Mouse (Mus musculus) limb, embryonic 15.5 days (tissue): ENCODE measurements at regions not wholly inside any gene's neighbourhood (a gene's known extent, or its start where the extent isn't known, plus 50 kb on each side); places are given as distances from the start of the nearest gene placed in this dataset.

ENCODE experiments used
- ATAC-seq: fragments of 200-750 bp; cut with Nextera tagmentation; 2 replicates; pipeline ENCODE4 v1.8.0; 2017; ENCODE audit warnings: low read depth, moderate TSS enrichment; ENCODE audit not compliant: insufficient number of reproducible peaks, low FRiP score, low TSS enrichment
- H3K27ac ChIP-seq: fragments of 300-500 bp; sonication (generic); 2 replicates; pipeline ENCODE4 v1.5.1; 2015; ENCODE audit warnings: moderate library complexity, mild to moderate bottlenecking, inconsistent platforms
- H3K27me3 ChIP-seq: fragments of 300-500 bp; sonication (generic); 2 replicates; pipeline ENCODE4 v1.6.1; 2015; ENCODE audit warnings: inconsistent platforms
- H3K36me3 ChIP-seq: fragments of 300-500 bp; sonication (generic); 2 replicates; pipeline ENCODE4 v1.6.1; 2015; ENCODE audit warnings: inconsistent platforms
- H3K4me1 ChIP-seq: fragments of 300-500 bp; sonication (generic); 2 replicates; pipeline ENCODE4 v1.6.1; 2015; ENCODE audit warnings: inconsistent platforms
- H3K4me2 ChIP-seq: fragments of 300-500 bp; sonication (generic); 2 replicates; pipeline ENCODE4 v1.6.1; 2015; ENCODE audit warnings: mild to moderate bottlenecking, inconsistent platforms
- H3K4me3 ChIP-seq: fragments of 300-500 bp; sonication (generic); 2 replicates; pipeline ENCODE4 v1.5.1; 2015; ENCODE audit warnings: mild to moderate bottlenecking, inconsistent platforms
- H3K9ac ChIP-seq: fragments of 300-500 bp; sonication (generic); 2 replicates; pipeline ENCODE4 v1.6.1; 2015; ENCODE audit warnings: inconsistent platforms
- H3K9me3 ChIP-seq: fragments of 300-500 bp; sonication (generic); 2 replicates; pipeline ENCODE4 v1.6.1; 2016; ENCODE audit warnings: inconsistent platforms
- WGBS: fragments of 180-500 bp; shearing (Covaris S2); methylation state at CpG from one replicate; pipeline ENCODE4 v1.1.7; 2015; 5-methylcytosine and 5-hydroxymethylcytosine counted together

DNA sequence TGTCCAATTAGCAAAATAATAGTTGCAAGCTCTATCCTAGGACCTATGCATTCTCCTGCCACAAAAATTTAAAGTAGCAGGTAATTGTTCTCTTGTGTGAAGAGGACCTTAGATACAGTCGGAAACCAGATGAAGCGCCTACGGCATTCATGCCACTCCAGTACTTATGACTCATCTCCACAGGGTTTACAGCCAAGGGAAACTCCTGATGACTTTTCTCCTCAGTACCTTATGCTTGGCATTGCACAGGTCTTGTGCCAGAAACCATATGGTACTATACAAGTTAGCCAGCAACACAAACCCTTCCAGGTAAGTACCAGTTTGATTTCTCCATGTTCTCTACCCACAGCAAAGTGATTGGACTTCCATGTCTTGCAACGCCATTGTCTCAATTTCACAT, 606.3 kb upstream of the Dmac1 start:
- Histone ChIP-seq H3K9ac (no peak overlapping the region), H3K9me3 (no peaks in the 10 kb centered on the region), H3K4me3 (no peak overlapping the region), H3K27me3 (no peaks in the 10 kb centered on the region), H3K36me3 (no peaks in the 10 kb centered on the region), H3K4me2 (no peak overlapping the region), H3K27ac (no peak overlapping the region), H3K4me1 (no peaks in the 10 kb centered on the region)
- ATAC-seq, result no peak
- 93% methylated on average over 4 of the region's 4 CpGs for WGBS

DNA sequence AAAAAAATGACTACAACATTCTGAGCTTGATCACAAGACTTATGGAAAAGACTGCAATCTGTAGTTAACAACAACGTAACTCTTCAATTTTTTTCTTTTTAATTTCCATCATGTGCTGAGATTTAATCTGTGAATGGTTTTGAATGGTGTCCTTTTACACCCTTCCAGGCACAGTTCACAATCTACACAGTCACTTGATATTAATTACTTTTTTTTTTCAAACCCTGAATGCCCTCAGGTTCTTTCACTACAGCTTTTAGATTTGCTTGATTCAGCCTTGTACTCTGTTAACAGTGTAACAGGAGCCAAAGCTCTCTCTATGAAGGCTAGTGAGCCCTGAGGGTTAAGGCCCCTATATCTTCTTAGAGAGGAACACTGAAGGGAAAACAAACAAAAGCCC, 591.7 kb upstream of the Dmac1 start:
- H3K4me2 ChIP-seq, result no peak overlapping the region
- H3K4me3 ChIP-seq, result no peak overlapping the region
- no peak overlapping the region for H3K27ac ChIP-seq
- no peak for ATAC-seq
- H3K36me3 ChIP-seq, result no peaks in the 10 kb centered on the region
- H3K9ac ChIP-seq, result no peak overlapping the region
- no peaks in the 10 kb centered on the region for H3K4me1 ChIP-seq
- no peaks in the 10 kb centered on the region for H3K9me3 ChIP-seq
- WGBS, result 52% methylated on average over 1 of the region's 1 CpGs
- H3K27me3 ChIP-seq, result no peaks in the 10 kb centered on the region

GRCm38 (mm10) chr4:75861076-75861475, 583.0 kb upstream of the Dmac1 start:
- Histone ChIP-seq H3K9me3 (no peaks in the 10 kb centered on the region), H3K4me1 (no peaks in the 10 kb centered on the region), H3K36me3 (no peaks in the 10 kb centered on the region), H3K27ac (no peak overlapping the region), H3K4me2 (no peak overlapping the region), H3K27me3 (no peaks in the 10 kb centered on the region), H3K4me3 (no peak overlapping the region), H3K9ac (no peak overlapping the region)
- no peak for ATAC-seq
- WGBS, result 79% methylated on average over 2 of the region's 2 CpGs

DNA sequence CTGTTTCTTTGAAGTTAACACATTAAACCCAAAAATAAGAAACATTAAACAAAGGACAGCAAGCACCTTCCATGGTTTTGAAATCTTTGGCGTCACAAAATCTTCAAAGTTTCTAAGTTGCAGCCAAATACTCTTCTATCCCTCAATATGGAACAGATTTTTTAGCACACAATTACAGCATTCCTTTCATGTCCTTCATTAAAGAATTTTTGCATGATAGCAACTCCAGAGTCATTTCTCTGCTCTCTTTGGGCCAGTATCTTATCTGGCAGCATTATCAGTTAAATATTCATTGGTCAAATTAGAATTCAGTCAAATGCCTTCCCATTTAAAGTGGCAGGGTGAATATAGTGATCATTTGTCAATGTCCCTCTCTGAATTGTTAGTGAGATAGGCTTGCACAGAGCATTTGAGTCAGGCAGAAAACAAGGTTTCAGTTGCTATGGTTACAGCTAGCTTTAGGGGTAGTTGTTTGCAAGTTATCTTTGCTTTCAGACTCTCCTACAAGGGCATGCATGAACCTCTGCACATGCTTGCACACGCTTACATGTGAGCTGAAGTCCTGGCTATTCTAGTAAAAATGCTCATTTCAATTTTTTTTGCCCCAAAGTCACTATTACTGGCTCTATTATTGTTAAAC, 579.8 kb upstream of the Dmac1 start:
- no peak overlapping the region for H3K4me2 ChIP-seq
- no peaks in the 10 kb centered on the region for H3K9me3 ChIP-seq
- no peaks in the 10 kb centered on the region for H3K27me3 ChIP-seq
- 65% methylated on average over 2 of the region's 2 CpGs for WGBS
- H3K4me3 ChIP-seq, result no peak overlapping the region
- H3K27ac ChIP-seq, result no peak overlapping the region
- H3K4me1 ChIP-seq, result no peaks in the 10 kb centered on the region
- no peak for ATAC-seq
- no peaks in the 10 kb centered on the region for H3K36me3 ChIP-seq
- no peak overlapping the region for H3K9ac ChIP-seq

GRCm38 (mm10) chr4:75855688-75856296, 577.7 kb upstream of the Dmac1 start:
- 25% methylated on average over 6 of the region's 6 CpGs for WGBS
- no peak for ATAC-seq
- no peak overlapping the region for H3K9ac ChIP-seq
- no peaks in the 10 kb centered on the region for H3K27me3 ChIP-seq
- H3K4me1 ChIP-seq, result no peaks in the 10 kb centered on the region
- no peak overlapping the region for H3K4me3 ChIP-seq
- H3K9me3 ChIP-seq, result no peaks in the 10 kb centered on the region
- no peak overlapping the region for H3K27ac ChIP-seq
- H3K4me2 ChIP-seq, result no peak overlapping the region
- H3K36me3 ChIP-seq, result no peaks in the 10 kb centered on the region

DNA sequence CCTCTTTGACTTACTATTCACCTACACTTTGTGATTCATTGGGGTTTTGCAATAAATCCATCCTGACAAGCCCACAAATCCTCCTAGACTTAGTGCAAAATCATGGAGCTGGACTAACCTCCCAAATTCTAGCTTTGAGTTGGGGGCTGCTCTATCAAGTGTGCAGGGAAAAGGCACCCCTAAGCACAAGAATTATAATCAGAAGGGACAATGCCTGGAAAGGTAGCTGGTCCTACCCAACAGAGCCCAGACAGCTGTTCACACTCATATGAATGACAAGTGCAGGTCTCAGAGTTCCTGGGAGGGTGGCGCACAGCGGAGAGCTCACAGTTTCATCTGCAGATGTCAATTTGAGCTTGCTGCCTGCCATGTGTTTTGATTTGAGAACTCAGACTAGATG, 572.2 kb upstream of the Dmac1 start:
- H3K4me1 ChIP-seq, result no peaks in the 10 kb centered on the region
- no peak overlapping the region for H3K4me3 ChIP-seq
- no peak overlapping the region for H3K27ac ChIP-seq
- no peak overlapping the region for H3K9ac ChIP-seq
- no peaks in the 10 kb centered on the region for H3K27me3 ChIP-seq
- no peak for ATAC-seq
- H3K36me3 ChIP-seq, result no peaks in the 10 kb centered on the region
- no peaks in the 10 kb centered on the region for H3K9me3 ChIP-seq
- H3K4me2 ChIP-seq, result no peak overlapping the region
- WGBS, result 82% methylated on average over 2 of the region's 2 CpGs

- no peaks in the 10 kb centered on the region for H3K36me3 ChIP-seq
- WGBS, result 83% methylated on average over 6 of the region's 6 CpGs
Observed at GRCm38 (mm10) chr4:75847675-75848385, 569.7 kb upstream of the Dmac1 start.

GRCm38 (mm10) chr4:75845021-75845420, 566.9 kb upstream of the Dmac1 start:
- Histone ChIP-seq H3K9me3 (no peaks in the 10 kb centered on the region), H3K27me3 (no peaks in the 10 kb centered on the region), H3K4me3 (no peak overlapping the region), H3K4me1 (no peaks in the 10 kb centered on the region), H3K27ac (no peak overlapping the region), H3K36me3 (no peaks in the 10 kb centered on the region), H3K4me2 (no peak overlapping the region), H3K9ac (no peak overlapping the region)
- ATAC-seq, result no peak
- WGBS, result 80% methylated on average over 3 of the region's 3 CpGs

More at GRCm38 (mm10) chr4:75847675-75848385, 569.7 kb upstream of the Dmac1 start:
- no peak overlapping the region for H3K4me2 ChIP-seq
- H3K27me3 ChIP-seq, result no peaks in the 10 kb centered on the region
- no peak overlapping the region for H3K4me3 ChIP-seq
- no peaks in the 10 kb centered on the region for H3K4me1 ChIP-seq
- no peak for ATAC-seq
- H3K9me3 ChIP-seq, result no peaks in the 10 kb centered on the region
- no peak overlapping the region for H3K9ac ChIP-seq
- H3K27ac ChIP-seq, result no peak overlapping the region

GRCm38 (mm10) chr4:75838619-75839018, 560.5 kb upstream of the Dmac1 start:
- no peak overlapping the region for H3K9ac ChIP-seq
- H3K4me3 ChIP-seq, result no peak overlapping the region
- no peaks in the 10 kb centered on the region for H3K9me3 ChIP-seq
- H3K36me3 ChIP-seq, result no peaks in the 10 kb centered on the region
- 35% methylated on average over 4 of the region's 4 CpGs for WGBS
- 0 out of 2 replicates have a peak, but pooled peaks cover 4% of the 10 kb centered on the region for H3K4me1 ChIP-seq
- no peaks in the 10 kb centered on the region for H3K27me3 ChIP-seq
- no peak overlapping the region for H3K4me2 ChIP-seq
- H3K27ac ChIP-seq, result no peak overlapping the region
- no peak for ATAC-seq

DNA sequence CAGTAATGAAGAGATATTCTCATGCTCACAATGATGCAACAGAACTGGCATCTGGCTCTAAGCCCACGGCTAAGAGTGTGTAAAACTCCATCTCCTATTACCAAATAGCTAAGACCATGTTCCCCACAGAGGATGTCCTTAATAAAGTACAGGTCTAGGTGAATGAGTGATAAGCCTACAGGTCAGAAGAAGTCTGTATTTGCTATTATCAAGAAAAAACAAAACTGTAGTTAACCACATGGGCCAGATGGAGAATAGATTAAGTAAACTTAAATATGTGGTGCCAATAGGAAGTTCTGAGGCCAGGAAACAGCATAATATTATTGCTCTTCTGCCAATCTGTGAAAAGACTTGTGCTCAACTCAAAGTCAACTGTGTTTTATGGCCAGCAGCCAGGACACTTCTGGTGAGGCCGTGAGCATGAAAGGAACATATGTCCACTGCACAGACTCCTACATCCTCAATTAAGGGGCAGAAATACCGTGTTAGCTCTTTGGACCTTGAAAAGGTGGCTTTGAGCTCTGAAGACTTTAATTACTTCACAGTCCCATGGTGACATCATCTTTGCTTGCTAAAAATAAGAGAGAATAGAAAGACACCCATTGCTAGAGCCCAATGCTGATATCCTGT, 549.1 kb upstream of the Dmac1 start:
- no peak overlapping the region for H3K4me3 ChIP-seq
- H3K9me3 ChIP-seq, result no peaks in the 10 kb centered on the region
- H3K36me3 ChIP-seq, result no peaks in the 10 kb centered on the region
- no peak overlapping the region for H3K4me2 ChIP-seq
- H3K9ac ChIP-seq, result no peak overlapping the region
- ATAC-seq, result no peak; the same call in 1 of the 2 replicates
- no peak overlapping the region for H3K27ac ChIP-seq
- 0 out of 2 replicates have a peak, but pooled peaks cover 3% of the 10 kb centered on the region for H3K4me1 ChIP-seq
- WGBS, result 45% methylated on average over 3 of the region's 3 CpGs
- no peaks in the 10 kb centered on the region for H3K27me3 ChIP-seq

DNA sequence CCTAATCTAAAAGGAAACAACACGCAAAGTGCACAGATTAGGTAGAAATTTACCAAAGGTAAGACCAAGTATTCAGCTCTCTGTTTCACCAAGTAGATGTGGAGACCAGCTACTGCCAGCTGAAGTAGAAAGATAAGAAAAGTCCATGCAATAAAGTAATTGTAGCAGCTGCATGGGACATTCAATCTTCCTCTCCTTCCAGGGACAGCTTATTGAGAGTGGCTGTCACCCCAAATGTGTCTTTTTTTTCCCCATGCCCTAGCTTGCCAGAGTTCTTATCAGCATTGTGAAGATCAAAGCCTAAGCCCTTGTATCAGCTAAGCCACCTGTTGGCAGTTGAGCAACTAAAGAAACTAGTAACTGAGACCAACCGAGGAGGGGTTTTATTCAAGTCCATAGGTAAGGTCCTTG, 541.1 kb upstream of the Dmac1 start:
- Histone ChIP-seq H3K4me2 (no peak overlapping the region), H3K9me3 (no peaks in the 10 kb centered on the region), H3K27ac (no peak overlapping the region), H3K36me3 (no peaks in the 10 kb centered on the region), H3K9ac (no peak overlapping the region), H3K4me1 (no peaks in the 10 kb centered on the region), H3K4me3 (no peak overlapping the region), H3K27me3 (no peaks in the 10 kb centered on the region)
- WGBS, result 69% methylated on average over 2 of the region's 2 CpGs
- ATAC-seq, result no peak

DNA sequence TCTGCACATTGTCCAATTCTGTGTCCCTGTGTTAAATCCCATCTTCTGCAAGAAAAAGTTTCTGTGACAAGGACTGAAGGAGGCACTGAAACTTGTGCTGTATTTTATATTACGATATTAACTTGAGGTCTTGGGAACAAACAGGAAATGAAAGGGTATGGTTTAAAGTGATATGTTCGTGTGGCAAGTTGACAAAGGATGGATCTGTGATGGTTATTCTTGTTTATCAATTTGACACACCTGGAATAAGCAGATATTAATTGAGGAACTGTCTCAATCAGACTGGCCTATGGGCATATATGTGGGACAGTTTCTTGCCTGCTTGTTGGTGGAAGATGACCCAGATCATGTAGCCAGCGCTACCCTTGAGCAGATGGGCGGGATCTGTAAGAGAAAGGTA, 537.9 kb upstream of the Dmac1 start:
- no peak overlapping the region for H3K27ac ChIP-seq
- H3K4me2 ChIP-seq, result no peak overlapping the region
- no peak overlapping the region for H3K4me3 ChIP-seq
- H3K4me1 ChIP-seq, result no peaks in the 10 kb centered on the region
- ATAC-seq, result no peak
- H3K27me3 ChIP-seq, result no peaks in the 10 kb centered on the region
- no peaks in the 10 kb centered on the region for H3K36me3 ChIP-seq
- H3K9ac ChIP-seq, result no peak overlapping the region
- no peaks in the 10 kb centered on the region for H3K9me3 ChIP-seq
- WGBS, result 84% methylated on average over 4 of the region's 4 CpGs
